Mouse (Mus musculus): ENCODE measurements around the gene Dhx57. TPM values are rescaled to one million over a fixed set of nuclear protein-coding genes. Genes with fewer than 3 reads are reported as not detected.
A peak's percentile ranks its signal among the peaks of the same experiment; 100 is the strongest.

Gene Dhx57
- polyA plus RNA-seq, 1 experiment: 24.4 TPM

- WGBS: 81% methylated on average over 4 of the region's 4 CpGs
- TF ChIP-seq CTCF (IDR thresholded peaks at IDR 0.05; ENCODE audit: borderline replicate concordance, insufficient read depth, low read depth, low read length) (no peak), POLR2A (IDR thresholded peaks at IDR 0.05; ENCODE audit: borderline replicate concordance, insufficient read depth, low read length) (no peak)
Measured at GRCm38 (mm10) chr17:80312405-80312804, 22.1 kb upstream of the Dhx57 start.

DNA sequence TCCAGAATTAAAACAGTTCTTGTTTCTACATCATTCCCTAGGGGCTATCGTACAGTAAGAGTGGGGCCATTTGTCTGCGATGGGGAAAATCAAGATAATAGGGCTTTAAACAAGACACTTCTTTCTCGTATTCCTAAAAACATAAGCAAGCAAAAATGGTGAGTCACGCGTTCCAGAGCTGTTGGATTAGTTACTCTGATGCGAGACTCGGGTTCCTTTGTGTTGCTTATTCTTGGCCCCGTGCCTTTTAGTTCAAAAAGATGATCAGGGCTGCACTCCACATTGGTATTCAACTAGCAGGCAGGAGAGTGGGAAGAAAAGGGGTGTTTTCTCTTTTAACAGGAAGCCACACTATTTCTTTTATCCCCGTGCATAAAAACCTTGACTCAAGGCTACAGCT is 21.5 kb upstream of the Dhx57 start:
- DNase-seq: no peak
- TF ChIP-seq CTCF (IDR thresholded peaks at IDR 0.05; ENCODE audit: borderline replicate concordance, insufficient read depth, low read depth, low read length) (no peak), POLR2A (IDR thresholded peaks at IDR 0.05; ENCODE audit: borderline replicate concordance, insufficient read depth, low read length) (no peak)
- WGBS: 50% methylated on average over 9 of the region's 9 CpGs
- no peak overlapping the region for H3K27ac ChIP-seq (ENCODE audit: insufficient read depth, low read length)
- no peaks in the 10 kb centered on the region; the same call in 1 of the 2 replicates for H3K27me3 ChIP-seq (ENCODE audit: control insufficient read depth, insufficient read depth, low read length)
- H3K4me1 ChIP-seq (ENCODE audit: control insufficient read depth, insufficient read depth, low read length): no peaks in the 10 kb centered on the region
- no peak overlapping the region for H3K4me3 ChIP-seq (replicated peaks; ENCODE audit: insufficient read depth, low read depth, low read length)

More at GRCm38 (mm10) chr17:80312405-80312804, 22.1 kb upstream of the Dhx57 start:
- no peak overlapping the region for H3K27ac ChIP-seq (ENCODE audit: insufficient read depth, low read length)
- no peaks in the 10 kb centered on the region; the same call in 1 of the 2 replicates for H3K27me3 ChIP-seq (ENCODE audit: control insufficient read depth, insufficient read depth, low read length)
- DNase-seq: no peak
- no peak overlapping the region for H3K4me3 ChIP-seq (replicated peaks; ENCODE audit: insufficient read depth, low read depth, low read length)
- no peaks in the 10 kb centered on the region for H3K4me1 ChIP-seq (ENCODE audit: control insufficient read depth, insufficient read depth, low read length)

GRCm38 (mm10) chr17:80307251-80307650 is 17.0 kb upstream of the Dhx57 start, which contains the start of gene Arhgef33:
Arhgef33 (plus strand) TSS chr17:80307407.
- Histone ChIP-seq H3K27ac (ENCODE audit: insufficient read depth, low read length) (no peak within 1 kb of the TSS), H3K27me3 (ENCODE audit: control insufficient read depth, insufficient read depth, low read length) (no peaks in the 10 kb centered on the region; the same call in 1 of the 2 replicates), H3K4me1 (ENCODE audit: control insufficient read depth, insufficient read depth, low read length) (no peaks in the 10 kb centered on the region), H3K4me3 (replicated peaks; ENCODE audit: insufficient read depth, low read depth, low read length) (no peak within 1 kb of the TSS)
- WGBS: 93% methylated on average over 1 of the region's 1 CpGs
- TF ChIP-seq POLR2A (IDR thresholded peaks at IDR 0.05; ENCODE audit: borderline replicate concordance, insufficient read depth, low read length): no peak
- TF ChIP-seq CTCF (IDR thresholded peaks at IDR 0.05; ENCODE audit: borderline replicate concordance, insufficient read depth, low read depth, low read length): no peak
- DNase-seq: no peak

GRCm38 (mm10) chr17:80298844-80299243 is 8.6 kb upstream of the Dhx57 start:
- no peak for TF ChIP-seq POLR2A (IDR thresholded peaks at IDR 0.05; ENCODE audit: borderline replicate concordance, insufficient read depth, low read length)
- no peak for TF ChIP-seq CTCF (IDR thresholded peaks at IDR 0.05; ENCODE audit: borderline replicate concordance, insufficient read depth, low read depth, low read length)
- Histone ChIP-seq H3K4me3 (replicated peaks; ENCODE audit: insufficient read depth, low read depth, low read length) (no peak overlapping the region), H3K27me3 (ENCODE audit: control insufficient read depth, insufficient read depth, low read length) (no peaks in the 10 kb centered on the region), H3K4me1 (ENCODE audit: control insufficient read depth, insufficient read depth, low read length) (no peaks in the 10 kb centered on the region), H3K27ac (ENCODE audit: insufficient read depth, low read length) (no peak overlapping the region)
- DNase-seq: no peak
- 87% methylated on average over 5 of the region's 5 CpGs for WGBS

GRCm38 (mm10) chr17:80295258-80295657 is 5.0 kb upstream of the Dhx57 start:
- H3K4me1 ChIP-seq (ENCODE audit: control insufficient read depth, insufficient read depth, low read length): no peaks in the 10 kb centered on the region
- H3K27me3 ChIP-seq (ENCODE audit: control insufficient read depth, insufficient read depth, low read length): no peaks in the 10 kb centered on the region
- H3K27ac ChIP-seq (ENCODE audit: insufficient read depth, low read length): no peak overlapping the region
- no peak overlapping the region for H3K4me3 ChIP-seq (replicated peaks; ENCODE audit: insufficient read depth, low read depth, low read length)
- TF ChIP-seq POLR2A (IDR thresholded peaks at IDR 0.05; ENCODE audit: borderline replicate concordance, insufficient read depth, low read length) (no peak), CTCF (IDR thresholded peaks at IDR 0.05; ENCODE audit: borderline replicate concordance, insufficient read depth, low read depth, low read length) (no peak)
- DNase-seq: no peak
- 93% methylated on average over 5 of the region's 5 CpGs for WGBS

GRCm38 (mm10) chr17:80291148-80291547 is 872 bp upstream of the Dhx57 start:
- no peak overlapping the region for H3K27ac ChIP-seq (ENCODE audit: insufficient read depth, low read length)

GRCm38 (mm10) chr17:80289280-80290073 is 799 bp downstream of the Dhx57 start:
- DNase-seq: no peak
- no peaks in the 10 kb centered on the region for H3K27me3 ChIP-seq (ENCODE audit: control insufficient read depth, insufficient read depth, low read length)
- H3K4me3 ChIP-seq (replicated peaks; ENCODE audit: insufficient read depth, low read depth, low read length): peak overlapping the region; percentile 79
- TF ChIP-seq CTCF (IDR thresholded peaks at IDR 0.05; ENCODE audit: borderline replicate concordance, insufficient read depth, low read depth, low read length) (no peak), POLR2A (IDR thresholded peaks at IDR 0.05; ENCODE audit: borderline replicate concordance, insufficient read depth, low read length) (no peak)
- H3K4me1 ChIP-seq (ENCODE audit: control insufficient read depth, insufficient read depth, low read length): no peaks in the 10 kb centered on the region; the same call in 1 of the 2 replicates
- H3K27ac ChIP-seq (ENCODE audit: insufficient read depth, low read length): peak overlapping the region; percentile 44
- under 1% methylated on average over 30 of the region's 30 CpGs for WGBS

More at GRCm38 (mm10) chr17:80291148-80291547, 872 bp upstream of the Dhx57 start:
- WGBS: 25% methylated on average over 2 of the region's 2 CpGs
- Histone ChIP-seq H3K27me3 (ENCODE audit: control insufficient read depth, insufficient read depth, low read length) (no peaks in the 10 kb centered on the region), H3K4me1 (ENCODE audit: control insufficient read depth, insufficient read depth, low read length) (no peaks in the 10 kb centered on the region; the same call in 1 of the 2 replicates), H3K4me3 (replicated peaks; ENCODE audit: insufficient read depth, low read depth, low read length) (no peak overlapping the region)
- TF ChIP-seq POLR2A (IDR thresholded peaks at IDR 0.05; ENCODE audit: borderline replicate concordance, insufficient read depth, low read length) (no peak), CTCF (IDR thresholded peaks at IDR 0.05; ENCODE audit: borderline replicate concordance, insufficient read depth, low read depth, low read length) (peak; percentile 24; the same call in 1 of the 2 replicates)
- DNase-seq: peak in 1 of 2 experiments; percentile 33

DNA sequence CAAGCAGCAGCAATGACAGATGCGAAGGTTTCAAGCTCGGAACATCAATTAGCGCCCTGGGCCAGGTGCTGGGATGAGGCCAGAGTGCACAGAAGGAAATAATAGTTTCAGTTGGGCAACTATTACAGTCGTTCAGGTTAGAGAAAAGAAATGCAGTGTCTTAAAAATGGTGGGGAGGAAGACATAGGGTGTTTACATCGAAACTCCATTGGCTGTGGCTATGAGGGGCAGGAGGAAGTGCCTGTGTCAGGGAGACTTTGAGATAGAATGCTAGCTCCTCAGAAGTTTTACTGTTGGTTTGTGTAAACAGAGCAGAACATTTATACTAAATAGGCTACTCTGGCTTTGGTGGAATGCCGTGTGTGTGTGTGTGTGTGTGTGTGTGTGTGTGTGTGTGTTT is 2.3 kb downstream of the Dhx57 start:
- Histone ChIP-seq H3K4me1 (ENCODE audit: control insufficient read depth, insufficient read depth, low read length) (no peaks in the 10 kb centered on the region; the same call in 1 of the 2 replicates), H3K4me3 (replicated peaks; ENCODE audit: insufficient read depth, low read depth, low read length) (no peak overlapping the region), H3K27me3 (ENCODE audit: control insufficient read depth, insufficient read depth, low read length) (no peaks in the 10 kb centered on the region), H3K27ac (ENCODE audit: insufficient read depth, low read length) (no peak overlapping the region)
- TF ChIP-seq POLR2A (IDR thresholded peaks at IDR 0.05; ENCODE audit: borderline replicate concordance, insufficient read depth, low read length): no peak
- no peak for TF ChIP-seq CTCF (IDR thresholded peaks at IDR 0.05; ENCODE audit: borderline replicate concordance, insufficient read depth, low read depth, low read length)
- no peak for DNase-seq
- WGBS: 60% methylated on average over 6 of the region's 6 CpGs

All from cerebellum, adult 2 months (tissue).